Mouse (Mus musculus) lung, embryonic 14.5 days (tissue): ENCODE measurements around the gene Ppp1ca. TPM values are rescaled to one million over a fixed set of nuclear protein-coding genes. Genes with fewer than 3 reads are reported as not detected.
A peak's percentile ranks its signal among the peaks of the same experiment; 100 is the strongest.

ENCODE experiments used
- ATAC-seq: fragments of 200-750 bp; cut with Nextera tagmentation; 2 replicates; pipeline ENCODE4 v1.8.0; 2017; ENCODE audit warnings: mild to moderate bottlenecking, moderate TSS enrichment, moderate library complexity; ENCODE audit not compliant: insufficient read depth
- DNase-seq: peaks from one replicate; pipeline ENCODE4 v3.0.0-alpha.2; 2015
- H3K27ac ChIP-seq: fragments of 300-500 bp; sonication (generic); 2 replicates; pipeline ENCODE4 v1.5.1; 2014; ENCODE audit warnings: low read depth, mild to moderate bottlenecking, moderate library complexity
- H3K27me3 ChIP-seq: fragments of 300-500 bp; sonication (generic); 2 replicates; pipeline ENCODE4 v1.6.1; 2014; ENCODE audit warnings: low read length, control low read depth; ENCODE audit not compliant: insufficient read depth
- H3K36me3 ChIP-seq: fragments of 300-500 bp; sonication (generic); 2 replicates; pipeline ENCODE4 v1.6.1; 2014; ENCODE audit warnings: control low read depth; ENCODE audit not compliant: insufficient read depth
- H3K4me1 ChIP-seq: fragments of 300-500 bp; sonication (generic); 2 replicates; pipeline ENCODE4 v1.6.1; 2014; ENCODE audit warnings: antibody characterized with exemption, control low read depth; ENCODE audit not compliant: insufficient read depth
- H3K4me2 ChIP-seq: fragments of 300-500 bp; sonication (generic); 2 replicates; pipeline ENCODE4 v1.6.1; 2014; ENCODE audit warnings: mild to moderate bottlenecking
- H3K4me3 ChIP-seq: fragments of 300-500 bp; sonication (generic); 2 replicates; pipeline ENCODE4 v1.5.1; 2014; ENCODE audit warnings: low read depth, low read length
- H3K9ac ChIP-seq: fragments of 300-500 bp; sonication (generic); 2 replicates; pipeline ENCODE4 v1.6.1; 2014
- H3K9me3 ChIP-seq: fragments of 300-500 bp; sonication (generic); 2 replicates; pipeline ENCODE4 v1.6.1; 2016; ENCODE audit warnings: low read depth, low read length, control low read depth
- CTCF ChIP-seq: IDR thresholded peaks from 2 replicates; pipeline ENCODE4 v1.5.1; 2016; ENCODE audit warnings: antibody characterized with exemption, low read depth
- WGBS: fragments of 180-500 bp; shearing (Covaris S2); extraction: QIAGEN DNeasy Blood & Tissue Kit; methylation state at CpG from one replicate; pipeline ENCODE4 v1.1.7; 2014; 5-methylcytosine and 5-hydroxymethylcytosine counted together
- polyA plus RNA-seq: library from polyadenylated mRNA; unstranded; fragments of >200 nt; fragmentation: Nextera tagmentation; extraction: Ambion mirVana; gene quantifications from 2 replicates; pipeline ENCODE4 v1.2.1, GENCODE M21; 2014

Gene Ppp1ca
- polyA plus RNA-seq, 1 experiment from 2014 or later = 994 TPM

GRCm38 (mm10) chr19:4164100-4164499 lies 27.8 kb upstream of the Ppp1ca start:
- TF ChIP-seq CTCF = no peak
- H3K4me2 ChIP-seq = peak overlapping the region; percentile 82; the same call in 1 of the 2 replicates
- no peak for DNase-seq
- peaks cover 22% of the 10 kb centered on the region for H3K36me3 ChIP-seq
- no peaks in the 10 kb centered on the region for H3K27me3 ChIP-seq
- 72% methylated on average over 3 of the region's 3 CpGs for WGBS
- H3K9ac ChIP-seq = no peak overlapping the region
- no peak for ATAC-seq
- H3K4me3 ChIP-seq = no peak overlapping the region
- H3K9me3 ChIP-seq = no peaks in the 10 kb centered on the region
- peaks cover 5% of the 10 kb centered on the region; the same call in 1 of the 2 replicates for H3K4me1 ChIP-seq
- H3K27ac ChIP-seq = no peak overlapping the region

GRCm38 (mm10) chr19:4164721-4165120 lies 27.1 kb upstream of the Ppp1ca start:
- Histone ChIP-seq H3K36me3 (peaks cover 15% of the 10 kb centered on the region; the same call in 1 of the 2 replicates), H3K27ac (no peak overlapping the region), H3K9ac (no peak overlapping the region)

GRCm38 (mm10) chr19:4166678-4167476 lies 25.0 kb upstream of the Ppp1ca start:
- 62% methylated on average over 9 of the region's 9 CpGs for WGBS
- H3K9me3 ChIP-seq = no peaks in the 10 kb centered on the region
- H3K4me3 ChIP-seq = no peak overlapping the region
- peaks cover 5% of the 10 kb centered on the region; the same call in 1 of the 2 replicates for H3K4me1 ChIP-seq
- H3K9ac ChIP-seq = no peak overlapping the region
- H3K27ac ChIP-seq = no peak overlapping the region
- TF ChIP-seq CTCF = no peak
- no peak overlapping the region for H3K4me2 ChIP-seq
- no peaks in the 10 kb centered on the region for H3K27me3 ChIP-seq
- no peaks in the 10 kb centered on the region for H3K36me3 ChIP-seq
- no peak for ATAC-seq
- no peak for DNase-seq

More at GRCm38 (mm10) chr19:4164721-4165120, 27.1 kb upstream of the Ppp1ca start:
- Histone ChIP-seq H3K9me3 (no peaks in the 10 kb centered on the region), H3K4me1 (peaks cover 5% of the 10 kb centered on the region; the same call in 1 of the 2 replicates), H3K27me3 (no peaks in the 10 kb centered on the region), H3K4me3 (no peak overlapping the region), H3K4me2 (no peak overlapping the region)
- 73% methylated on average over 2 of the region's 2 CpGs for WGBS
- DNase-seq = no peak
- TF ChIP-seq CTCF = no peak
- ATAC-seq = no peak

GRCm38 (mm10) chr19:4169378-4169784 lies 22.5 kb upstream of the Ppp1ca start:
- peak overlapping the region; percentile 86 for H3K27ac ChIP-seq
- H3K9ac ChIP-seq = peak overlapping the region; percentile 77
- ATAC-seq (peak; percentile 96), DNase-seq (peak; percentile 100)
- H3K36me3 ChIP-seq = no peaks in the 10 kb centered on the region
- TF ChIP-seq CTCF = peak; percentile 86
- WGBS = under 1% methylated on average over 43 of the region's 43 CpGs
- peak overlapping the region; percentile 46 for H3K4me3 ChIP-seq
- H3K9me3 ChIP-seq = no peaks in the 10 kb centered on the region
- no peaks in the 10 kb centered on the region for H3K27me3 ChIP-seq
- H3K4me2 ChIP-seq = peak overlapping the region; percentile 91
- no peaks in the 10 kb centered on the region for H3K4me1 ChIP-seq

GRCm38 (mm10) chr19:4169810-4170209 lies 22.1 kb upstream of the Ppp1ca start:
- Histone ChIP-seq H3K4me3 (peak overlapping the region; percentile 46), H3K27ac (peak overlapping the region; percentile 86), H3K36me3 (no peaks in the 10 kb centered on the region), H3K4me2 (peak overlapping the region; percentile 91), H3K9ac (peak overlapping the region; percentile 77), H3K9me3 (no peaks in the 10 kb centered on the region), H3K4me1 (no peaks in the 10 kb centered on the region), H3K27me3 (no peaks in the 10 kb centered on the region)
- TF ChIP-seq CTCF = no peak
- peak; percentile 59 for ATAC-seq
- WGBS = 6% methylated on average over 27 of the region's 27 CpGs
- DNase-seq = no peak

- WGBS = 85% methylated on average over 10 of the region's 10 CpGs
- ATAC-seq (no peak), DNase-seq (no peak)
- H3K4me1 ChIP-seq = peaks cover 3% of the 10 kb centered on the region; the same call in 1 of the 2 replicates
- H3K9me3 ChIP-seq = no peaks in the 10 kb centered on the region
- no peak for TF ChIP-seq CTCF
- no peak overlapping the region; the same call in 1 of the 2 replicates for H3K4me2 ChIP-seq
- no peak overlapping the region for H3K4me3 ChIP-seq
- H3K27me3 ChIP-seq = no peaks in the 10 kb centered on the region
- H3K27ac ChIP-seq = no peak overlapping the region
- H3K9ac ChIP-seq = no peak overlapping the region; the same call in 1 of the 2 replicates
- H3K36me3 ChIP-seq = no peaks in the 10 kb centered on the region
Observed at GRCm38 (mm10) chr19:4170723-4171392, 21.0 kb upstream of the Ppp1ca start.
